Mouse (Mus musculus): ENCODE measurements around the gene Rcbtb1. TPM values are rescaled to one million over a fixed set of nuclear protein-coding genes. Genes with fewer than 3 reads are reported as not detected.
"Not testable (repeated sequence)": the region's sequence is repeated elsewhere in the genome, so short reads cannot be mapped to it uniquely, and the experiment has no call there.

The Rcbtb1 gene
- polyA plus RNA-seq, 1 experiment from 2014 or later: 25.2 TPM

- no peaks in the 10 kb centered on the region for H3K4me1 ChIP-seq (ENCODE audit: control insufficient read depth, low read depth, low read length)
Observed at GRCm38 (mm10) chr14:59233635-59234034, 32.6 kb downstream of the Rcbtb1 start.

GRCm38 (mm10) chr14:59250350-59250749 lies 49.3 kb downstream of the Rcbtb1 start:
- 63% methylated on average over 5 of the region's 5 CpGs for WGBS (ENCODE audit: insufficient replicate concordance)
- ATAC-seq (ENCODE audit: low read depth); H3K4me2 ChIP-seq (ENCODE audit: low read depth, low read length); H3K27ac ChIP-seq (ENCODE audit: low read length); H3K36me3 ChIP-seq (ENCODE audit: control insufficient read depth, insufficient read depth); H3K9me3 ChIP-seq (replicated peaks; ENCODE audit: control insufficient read depth, low read length); H3K4me3 ChIP-seq (ENCODE audit: low read depth, low read length); H3K4me1 ChIP-seq (ENCODE audit: control insufficient read depth, low read depth, low read length); H3K27me3 ChIP-seq (ENCODE audit: control insufficient read depth, insufficient read depth, low read depth, low read length); H3K9ac ChIP-seq (ENCODE audit: low read depth, low read length): not testable (repeated sequence)

More at GRCm38 (mm10) chr14:59233635-59234034, 32.6 kb downstream of the Rcbtb1 start:
- no peaks in the 10 kb centered on the region; the same call in none of the 2 replicates for H3K36me3 ChIP-seq (ENCODE audit: control insufficient read depth, insufficient read depth)
- H3K27me3 ChIP-seq (ENCODE audit: control insufficient read depth, insufficient read depth, low read depth, low read length): no peaks in the 10 kb centered on the region
- H3K4me2 ChIP-seq (ENCODE audit: low read depth, low read length): no peak overlapping the region
- H3K9ac ChIP-seq (ENCODE audit: low read depth, low read length): no peak overlapping the region
- no peak for ATAC-seq (ENCODE audit: low read depth)
- no peak overlapping the region for H3K4me3 ChIP-seq (ENCODE audit: low read depth, low read length)
- no peaks in the 10 kb centered on the region for H3K9me3 ChIP-seq (replicated peaks; ENCODE audit: control insufficient read depth, low read length)
- H3K27ac ChIP-seq (ENCODE audit: low read length): no peak overlapping the region
- 88% methylated on average over 9 of the region's 9 CpGs for WGBS (ENCODE audit: insufficient replicate concordance)

- 56% methylated on average over 1 of the region's 1 CpGs for WGBS (ENCODE audit: insufficient replicate concordance)
- H3K4me2 ChIP-seq (ENCODE audit: low read depth, low read length); H3K27me3 ChIP-seq (ENCODE audit: control insufficient read depth, insufficient read depth, low read depth, low read length); H3K9ac ChIP-seq (ENCODE audit: low read depth, low read length); ATAC-seq (ENCODE audit: low read depth); H3K4me3 ChIP-seq (ENCODE audit: low read depth, low read length); H3K36me3 ChIP-seq (ENCODE audit: control insufficient read depth, insufficient read depth); H3K4me1 ChIP-seq (ENCODE audit: control insufficient read depth, low read depth, low read length); H3K27ac ChIP-seq (ENCODE audit: low read length); H3K9me3 ChIP-seq (replicated peaks; ENCODE audit: control insufficient read depth, low read length): not testable (repeated sequence)
Observed at GRCm38 (mm10) chr14:59255861-59256260, 54.9 kb downstream of the Rcbtb1 start.

- WGBS (ENCODE audit: insufficient replicate concordance): 19% methylated on average over 3 of the region's 3 CpGs
- Histone ChIP-seq H3K36me3 (ENCODE audit: control insufficient read depth, insufficient read depth) (no peaks in the 10 kb centered on the region), H3K4me2 (ENCODE audit: low read depth, low read length) (no peak within 1 kb of the TSS)
Observed at GRCm38 (mm10) chr14:59260056-59260455, 59.0 kb downstream of the Rcbtb1 start, which contains the start of gene Gm6904. Gm6904 (minus strand) TSS chr14:59260216.

GRCm38 (mm10) chr14:59274961-59275360 lies 74.0 kb downstream of the Rcbtb1 start:
- WGBS (ENCODE audit: insufficient replicate concordance): 67% methylated on average over 4 of the region's 4 CpGs
- ATAC-seq (ENCODE audit: low read depth): not testable (repeated sequence)

More at GRCm38 (mm10) chr14:59260056-59260455, 59.0 kb downstream of the Rcbtb1 start, which contains the start of gene Gm6904:
- Histone ChIP-seq H3K4me1 (ENCODE audit: control insufficient read depth, low read depth, low read length) (no peaks in the 10 kb centered on the region), H3K27me3 (ENCODE audit: control insufficient read depth, insufficient read depth, low read depth, low read length) (no peaks in the 10 kb centered on the region), H3K9me3 (replicated peaks; ENCODE audit: control insufficient read depth, low read length) (no peaks in the 10 kb centered on the region), H3K9ac (ENCODE audit: low read depth, low read length) (no peak within 1 kb of the TSS), H3K27ac (ENCODE audit: low read length) (no peak within 1 kb of the TSS), H3K4me3 (ENCODE audit: low read depth, low read length) (no peak within 1 kb of the TSS)
- ATAC-seq (ENCODE audit: low read depth): no peak

More at GRCm38 (mm10) chr14:59274961-59275360, 74.0 kb downstream of the Rcbtb1 start:
- not testable (repeated sequence) for H3K36me3 ChIP-seq (ENCODE audit: control insufficient read depth, insufficient read depth); H3K4me1 ChIP-seq (ENCODE audit: control insufficient read depth, low read depth, low read length); H3K27ac ChIP-seq (ENCODE audit: low read length); H3K9ac ChIP-seq (ENCODE audit: low read depth, low read length); H3K4me2 ChIP-seq (ENCODE audit: low read depth, low read length); H3K27me3 ChIP-seq (ENCODE audit: control insufficient read depth, insufficient read depth, low read depth, low read length); H3K9me3 ChIP-seq (replicated peaks; ENCODE audit: control insufficient read depth, low read length); H3K4me3 ChIP-seq (ENCODE audit: low read depth, low read length)

Other genes with a start within 250 kb of the Rcbtb1 start
- not detected in 2 replicates for gene 1700129C05Rik, start 58.3 kb upstream of the Rcbtb1 start, polyA plus RNA-seq (2015; fragmentation: Nextera tagmentation; extraction: Ambion mirVana)
- gene Gm5142, start 22.5 kb upstream of the Rcbtb1 start, polyA plus RNA-seq (2015; fragmentation: Nextera tagmentation; extraction: Ambion mirVana): not detected in 2 replicates
- 0.15 TPM in 1 of 2 replicates, not detected in the other for gene Gm6904, start 59.0 kb downstream of the Rcbtb1 start, polyA plus RNA-seq (2015; fragmentation: Nextera tagmentation; extraction: Ambion mirVana)
- 0.15 and 0.22 TPM in 2 replicates for gene Phf11a, start 96.3 kb downstream of the Rcbtb1 start, polyA plus RNA-seq (2015; fragmentation: Nextera tagmentation; extraction: Ambion mirVana)
- gene Phf11b, start 140.1 kb downstream of the Rcbtb1 start, polyA plus RNA-seq (2015; fragmentation: Nextera tagmentation; extraction: Ambion mirVana): 0.97 and 1.1 TPM in 2 replicates
- gene Phf11d, start 164.3 kb downstream of the Rcbtb1 start, polyA plus RNA-seq (2015; fragmentation: Nextera tagmentation; extraction: Ambion mirVana): 1.0 and 1.4 TPM in 2 replicates
- gene Phf11c, start 194.2 kb downstream of the Rcbtb1 start, polyA plus RNA-seq (2015; fragmentation: Nextera tagmentation; extraction: Ambion mirVana): 0.37 and 0.44 TPM in 2 replicates
- gene Setdb2, start 239.7 kb downstream of the Rcbtb1 start, polyA plus RNA-seq (2015; fragmentation: Nextera tagmentation; extraction: Ambion mirVana): 6.0 and 6.6 TPM in 2 replicates
- 21.8 and 24.0 TPM in 2 replicates for gene Cab39l, start 239.8 kb downstream of the Rcbtb1 start, polyA plus RNA-seq (2015; fragmentation: Nextera tagmentation; extraction: Ambion mirVana)

All from liver, embryonic 16.5 days (tissue).